Comparison of ENCODE assay signal across 11 mouse cellular contexts in genomic region chr5:74935676-74936075, GRCm38 (mm10).
A peak's percentile ranks its signal among the peaks of the same experiment; 100 is the strongest.
DNase-seq lines count a peak whose midpoint lies in the region; ATAC-seq and TF ChIP-seq lines count a peak whose summit lies in the region.
"Had no signal": no experiment of that assay in that cellular context is flagged by ENCODE, and none has a peak within 500 bp of the region (broad histone marks: within the 10 kb centered on the region; RNA-seq: fewer than 3 reads in every experiment).

No protein-coding gene starts in this region.

- H3K36me3 ChIP-seq in intestine, embryonic 14.5 days (ENCODE audit: control insufficient read depth, insufficient read depth, low read length) = no peaks in the 10 kb centered on the region
- no peaks in the 10 kb centered on the region for H3K36me3 ChIP-seq in intestine, postnatal 0 days (ENCODE audit: control insufficient read depth, insufficient read depth)
- no peaks in the 10 kb centered on the region for H3K36me3 ChIP-seq in intestine, embryonic 15.5 days
- no peaks in the 10 kb centered on the region for H3K36me3 ChIP-seq in limb, embryonic 15.5 days
- H3K36me3 ChIP-seq: hindbrain, embryonic 15.5 days; lung, embryonic 15.5 days had no signal

- WGBS in intestine, embryonic 14.5 days = 35% methylated on average over 8 of the region's 8 CpGs
- 53% methylated on average over 8 of the region's 8 CpGs for WGBS in intestine, postnatal 0 days
- 42% methylated on average over 8 of the region's 8 CpGs for WGBS in intestine, embryonic 15.5 days
- 59% methylated on average over 8 of the region's 8 CpGs for WGBS in limb, embryonic 15.5 days

- peak overlapping the region; percentile 61; the same call in 1 of the 2 replicates for H3K27ac ChIP-seq in intestine, embryonic 14.5 days (ENCODE audit: low read depth)
- H3K27ac ChIP-seq in intestine, postnatal 0 days (ENCODE audit: low read depth, low read length) = no peak overlapping the region
- H3K27ac ChIP-seq in intestine, embryonic 15.5 days = no peak overlapping the region
- H3K27ac ChIP-seq in limb, embryonic 15.5 days = peak overlapping the region; percentile 50; the same call in 1 of the 2 replicates
- H3K27ac ChIP-seq: hindbrain, embryonic 15.5 days; lung, embryonic 15.5 days had no signal

- no peak for DNase-seq in intestine, embryonic 14.5 days (ENCODE audit: low spot score)
- DNase-seq in brain, adult 2 months (ENCODE audit: low read depth, low spot score) = peak; percentile 58
- DNase-seq in urinary bladder, postnatal 25 days (ENCODE audit: low spot score) = no peak
- no peak for DNase-seq in spleen, postnatal 14 days (ENCODE audit: low spot score in 2 of 2)
- no peak for DNase-seq in retina, embryonic 14.5 days (ENCODE audit: low spot score)
- DNase-seq: midbrain, embryonic 14.5 days had no signal

- no peak for TF ChIP-seq CTCF in intestine, postnatal 0 days (IDR thresholded peaks at IDR 0.05; ENCODE audit: low read depth)

- H3K9me3 ChIP-seq in intestine, embryonic 14.5 days (ENCODE audit: control insufficient read depth, low read length) = no peaks in the 10 kb centered on the region
- no peaks in the 10 kb centered on the region for H3K9me3 ChIP-seq in intestine, postnatal 0 days (ENCODE audit: control insufficient read depth)
- no peaks in the 10 kb centered on the region for H3K9me3 ChIP-seq in intestine, embryonic 15.5 days
- H3K9me3 ChIP-seq in limb, embryonic 15.5 days = no peaks in the 10 kb centered on the region
- H3K9me3 ChIP-seq: hindbrain, embryonic 15.5 days; lung, embryonic 15.5 days had no signal

- H3K4me2 ChIP-seq in intestine, embryonic 14.5 days (ENCODE audit: low read length) = no peak overlapping the region
- no peak overlapping the region for H3K4me2 ChIP-seq in intestine, postnatal 0 days (replicated peaks; ENCODE audit: low read depth)
- no peak overlapping the region for H3K4me2 ChIP-seq in intestine, embryonic 15.5 days (replicated peaks)
- no peak overlapping the region for H3K4me2 ChIP-seq in limb, embryonic 15.5 days
- H3K4me2 ChIP-seq: hindbrain, embryonic 15.5 days; lung, embryonic 15.5 days had no signal

- no peaks in the 10 kb centered on the region for H3K27me3 ChIP-seq in intestine, embryonic 14.5 days (replicated peaks; ENCODE audit: control insufficient read depth, insufficient read depth, low read length)
- no peaks in the 10 kb centered on the region for H3K27me3 ChIP-seq in intestine, postnatal 0 days (replicated peaks; ENCODE audit: control insufficient read depth, insufficient read depth, low read length)
- H3K27me3 ChIP-seq in intestine, embryonic 15.5 days (replicated peaks) = no peaks in the 10 kb centered on the region
- H3K27me3 ChIP-seq in limb, embryonic 15.5 days = 0 out of 2 replicates have a peak, but pooled peaks cover 4% of the 10 kb centered on the region

- no peak overlapping the region for H3K9ac ChIP-seq in intestine, embryonic 14.5 days (ENCODE audit: low read length)
- no peak overlapping the region for H3K9ac ChIP-seq in intestine, postnatal 0 days (ENCODE audit: low read depth, low read length)
- H3K9ac ChIP-seq in intestine, embryonic 15.5 days = no peak overlapping the region
- H3K9ac ChIP-seq in limb, embryonic 15.5 days = no peak overlapping the region
- H3K9ac ChIP-seq: hindbrain, embryonic 15.5 days; lung, embryonic 15.5 days had no signal

- no peak overlapping the region for H3K4me3 ChIP-seq in intestine, embryonic 14.5 days (ENCODE audit: low read depth, low read length)
- no peak overlapping the region for H3K4me3 ChIP-seq in intestine, postnatal 0 days (ENCODE audit: low read depth, low read length)
- no peak overlapping the region for H3K4me3 ChIP-seq in intestine, embryonic 15.5 days (replicated peaks)
- H3K4me3 ChIP-seq in limb, embryonic 15.5 days = no peak overlapping the region
- H3K4me3 ChIP-seq: hindbrain, embryonic 15.5 days; lung, embryonic 15.5 days had no signal

- H3K4me1 ChIP-seq in intestine, embryonic 14.5 days (replicated peaks; ENCODE audit: control insufficient read depth, insufficient read depth, low read length) = peaks cover 6% of the 10 kb centered on the region; the same call in 1 of the 2 replicates
- no peaks in the 10 kb centered on the region for H3K4me1 ChIP-seq in intestine, postnatal 0 days (replicated peaks; ENCODE audit: control insufficient read depth, insufficient read depth, low read length)
- no peaks in the 10 kb centered on the region for H3K4me1 ChIP-seq in intestine, embryonic 15.5 days (replicated peaks)
- peaks cover 12% of the 10 kb centered on the region; the same call in 1 of the 2 replicates for H3K4me1 ChIP-seq in limb, embryonic 15.5 days
- H3K4me1 ChIP-seq: hindbrain, embryonic 15.5 days had no signal

- ATAC-seq in intestine, embryonic 14.5 days (replicated peaks; ENCODE audit: low FRiP score, low TSS enrichment, low read depth) = no peak
- no peak for ATAC-seq in intestine, postnatal 0 days
- ATAC-seq in intestine, embryonic 15.5 days = 0 out of 2 replicates have a peak, but pooled peaks have one; percentile 34
- no peak for ATAC-seq in limb, embryonic 15.5 days (ENCODE audit: insufficient number of reproducible peaks, low FRiP score, low TSS enrichment, low read depth)

Comparison
In these comparisons a context has a peak if more than half of its experiments do, and no peak if none do; other contexts are left out.
1. H3K27ac ChIP-seq: peak in intestine, embryonic 14.5 days (single experiment) and limb, embryonic 15.5 days (single experiment); none in intestine, postnatal 0 days (single experiment) and intestine, embryonic 15.5 days (single experiment).